Mouse (Mus musculus): ENCODE results near the gene Bax. TPM values are rescaled to one million over a fixed set of nuclear protein-coding genes. Genes with fewer than 3 reads are reported as not detected.
"Not testable (repeated sequence)": the region's sequence is repeated elsewhere in the genome, so short reads cannot be mapped to it uniquely, and the experiment has no call there.

The Bax gene
- polyA plus RNA-seq, 1 experiment from 2014 or later, result 288 TPM

GRCm38 (mm10) chr7:45477003-45477402 is 10.3 kb upstream of the Bax start:
- WGBS, result 13% methylated on average over 3 of the region's 3 CpGs

GRCm38 (mm10) chr7:45476453-45476852 is 9.8 kb upstream of the Bax start:
- Histone ChIP-seq H3K4me2 (replicated peaks) (no peak overlapping the region), H3K27me3 (no peaks in the 10 kb centered on the region), H3K27ac (replicated peaks) (no peak overlapping the region), H3K36me3 (no peaks in the 10 kb centered on the region), H3K4me1 (no peaks in the 10 kb centered on the region), H3K9me3 (no peaks in the 10 kb centered on the region), H3K9ac (replicated peaks) (no peak overlapping the region), H3K4me3 (no peak overlapping the region)
- WGBS, result 46% methylated on average over 1 of the region's 1 CpGs
- no peak for ATAC-seq (replicated peaks)

More at GRCm38 (mm10) chr7:45477003-45477402, 10.3 kb upstream of the Bax start:
- Histone ChIP-seq H3K9ac (replicated peaks) (no peak overlapping the region), H3K4me3 (no peak overlapping the region), H3K4me1 (no peaks in the 10 kb centered on the region), H3K4me2 (replicated peaks) (no peak overlapping the region), H3K27ac (replicated peaks) (no peak overlapping the region), H3K36me3 (no peaks in the 10 kb centered on the region), H3K9me3 (no peaks in the 10 kb centered on the region), H3K27me3 (no peaks in the 10 kb centered on the region)
- ATAC-seq (replicated peaks), result peak; percentile 35; the same call in 1 of the 2 replicates

GRCm38 (mm10) chr7:45475291-45475969 is 8.7 kb upstream of the Bax start:
- Histone ChIP-seq H3K9ac (replicated peaks) (no peak overlapping the region), H3K27ac (replicated peaks) (no peak overlapping the region), H3K36me3 (no peaks in the 10 kb centered on the region), H3K9me3 (no peaks in the 10 kb centered on the region), H3K4me3 (no peak overlapping the region), H3K27me3 (no peaks in the 10 kb centered on the region), H3K4me2 (replicated peaks) (no peak overlapping the region), H3K4me1 (no peaks in the 10 kb centered on the region)
- 72% methylated on average over 16 of the region's 16 CpGs for WGBS
- no peak for ATAC-seq (replicated peaks)

DNA sequence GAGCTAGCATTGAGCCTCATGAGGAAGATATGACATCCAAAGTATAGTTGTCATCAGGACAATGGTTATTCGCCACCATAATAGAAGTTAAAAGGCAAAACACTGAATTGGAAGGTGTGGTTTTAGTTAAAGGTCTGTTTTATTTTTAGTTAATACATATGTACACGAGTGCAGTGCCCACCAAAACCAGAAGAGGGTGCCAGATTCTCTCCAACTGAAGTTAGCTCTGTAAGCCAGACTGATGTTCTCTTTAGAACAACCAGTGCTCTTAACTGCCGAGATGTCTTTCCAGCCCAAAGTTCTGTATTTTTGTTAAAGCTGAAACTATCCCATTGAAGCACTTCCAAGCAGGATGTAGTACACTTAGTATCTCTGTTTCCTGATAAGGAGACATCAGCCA is 4.2 kb upstream of the Bax start:
- Histone ChIP-seq H3K4me3 (no peak overlapping the region), H3K4me1 (peaks cover 9% of the 10 kb centered on the region), H3K27me3 (no peaks in the 10 kb centered on the region), H3K36me3 (no peaks in the 10 kb centered on the region), H3K27ac (replicated peaks) (no peak overlapping the region), H3K4me2 (replicated peaks) (no peak overlapping the region), H3K9me3 (no peaks in the 10 kb centered on the region), H3K9ac (replicated peaks) (no peak overlapping the region)
- 8% methylated on average over 3 of the region's 3 CpGs for WGBS
- ATAC-seq (replicated peaks), result no peak

DNA sequence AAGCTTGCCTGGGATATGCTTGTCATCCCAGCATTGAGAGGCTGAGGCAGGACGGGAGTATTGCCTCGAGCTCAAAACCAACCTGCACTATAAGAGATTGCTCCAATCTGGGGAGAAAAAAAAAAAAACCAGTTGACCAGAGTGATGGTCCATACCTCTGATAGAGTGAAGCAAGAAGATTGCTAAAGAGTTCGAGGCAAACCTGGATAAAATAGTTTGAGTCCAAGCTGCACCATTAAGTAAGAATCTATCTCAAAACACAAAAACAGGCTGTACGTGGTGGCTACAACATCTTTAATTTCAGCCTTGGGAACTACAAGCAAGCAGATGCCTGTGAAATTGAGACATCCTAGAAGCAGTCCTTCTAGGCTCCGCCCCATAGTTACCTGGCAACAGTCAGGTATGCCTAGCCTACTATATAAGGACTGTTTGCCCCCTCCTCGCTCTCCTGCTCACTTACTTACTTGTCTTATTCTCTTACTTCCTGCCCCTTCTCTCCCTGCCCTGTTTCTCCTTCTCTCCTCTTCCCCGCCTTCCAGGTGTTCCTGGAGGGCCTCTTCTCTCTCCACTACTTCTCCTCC is 482 bp upstream of the Bax start:
- H3K4me1 ChIP-seq, result peaks cover 25% of the 10 kb centered on the region
- ATAC-seq (replicated peaks), result peak; percentile 32; the same call in 1 of the 2 replicates
- no peaks in the 10 kb centered on the region for H3K27me3 ChIP-seq
- no peaks in the 10 kb centered on the region for H3K9me3 ChIP-seq
- H3K36me3 ChIP-seq, result peaks cover 25% of the 10 kb centered on the region
- H3K27ac ChIP-seq (replicated peaks), result no peak overlapping the region
- H3K4me2 ChIP-seq (replicated peaks), result peak overlapping the region; percentile 67
- WGBS, result 36% methylated on average over 7 of the region's 7 CpGs
- H3K4me3 ChIP-seq, result peak overlapping the region; percentile 84
- peak overlapping the region; percentile 43; the same call in 1 of the 2 replicates for H3K9ac ChIP-seq (replicated peaks)

DNA sequence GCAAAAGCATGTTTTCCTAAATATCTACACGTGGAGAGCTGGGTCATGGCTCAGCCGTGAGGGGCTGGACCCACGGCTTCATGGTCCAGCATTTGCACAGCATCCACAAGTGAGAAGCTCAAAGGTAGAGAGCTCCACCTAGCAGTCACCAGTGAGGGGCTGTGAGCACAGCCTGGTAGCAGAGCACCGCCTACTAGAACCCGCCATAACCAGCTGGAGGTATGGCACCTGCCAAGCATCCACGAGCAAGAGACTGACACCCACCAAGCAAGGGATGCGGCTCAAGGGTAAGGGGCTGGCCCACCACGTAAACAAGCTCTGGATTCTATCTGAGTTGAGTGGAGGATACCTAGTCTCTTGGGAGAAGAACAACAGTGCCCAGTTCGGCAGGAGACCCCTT is 1.1 kb downstream of the Bax start:
- H3K27ac ChIP-seq (replicated peaks), result no peak overlapping the region
- H3K4me2 ChIP-seq (replicated peaks), result peak overlapping the region; percentile 67
- H3K4me3 ChIP-seq, result peak overlapping the region; percentile 84
- no peaks in the 10 kb centered on the region for H3K27me3 ChIP-seq
- WGBS, result 76% methylated on average over 9 of the region's 9 CpGs
- no peaks in the 10 kb centered on the region for H3K9me3 ChIP-seq
- H3K9ac ChIP-seq (replicated peaks), result peak overlapping the region; percentile 88
- peaks cover 30% of the 10 kb centered on the region for H3K4me1 ChIP-seq
- ATAC-seq (replicated peaks), result no peak
- H3K36me3 ChIP-seq, result peaks cover 29% of the 10 kb centered on the region

DNA sequence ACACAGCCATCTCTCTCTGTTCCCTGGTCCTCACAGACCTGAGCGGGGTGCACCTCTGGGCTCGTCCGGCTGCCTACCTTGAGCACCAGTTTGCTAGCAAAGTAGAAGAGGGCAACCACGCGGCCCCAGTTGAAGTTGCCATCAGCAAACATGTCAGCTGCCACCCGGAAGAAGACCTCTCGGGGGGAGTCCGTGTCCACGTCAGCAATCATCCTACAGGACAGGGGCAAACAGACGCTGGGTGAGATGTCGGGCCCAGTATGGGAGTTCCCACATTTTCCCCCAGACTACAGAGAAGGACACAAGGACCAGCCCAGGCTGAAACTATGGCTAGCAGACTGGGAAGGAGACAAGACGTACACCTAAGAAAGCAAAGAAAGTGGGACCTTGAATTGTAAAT is 1.6 kb downstream of the Bax start:
- Histone ChIP-seq H3K27me3 (no peaks in the 10 kb centered on the region), H3K36me3 (peaks cover 29% of the 10 kb centered on the region), H3K27ac (replicated peaks) (no peak overlapping the region), H3K9me3 (no peaks in the 10 kb centered on the region), H3K9ac (replicated peaks) (0 out of 2 replicates have a peak overlapping the region, but pooled peaks have one; percentile 88), H3K4me1 (peaks cover 34% of the 10 kb centered on the region), H3K4me2 (replicated peaks) (no peak overlapping the region; the same call in 1 of the 2 replicates), H3K4me3 (no peak overlapping the region)
- WGBS, result 97% methylated on average over 12 of the region's 12 CpGs
- no peak for ATAC-seq (replicated peaks)

DNA sequence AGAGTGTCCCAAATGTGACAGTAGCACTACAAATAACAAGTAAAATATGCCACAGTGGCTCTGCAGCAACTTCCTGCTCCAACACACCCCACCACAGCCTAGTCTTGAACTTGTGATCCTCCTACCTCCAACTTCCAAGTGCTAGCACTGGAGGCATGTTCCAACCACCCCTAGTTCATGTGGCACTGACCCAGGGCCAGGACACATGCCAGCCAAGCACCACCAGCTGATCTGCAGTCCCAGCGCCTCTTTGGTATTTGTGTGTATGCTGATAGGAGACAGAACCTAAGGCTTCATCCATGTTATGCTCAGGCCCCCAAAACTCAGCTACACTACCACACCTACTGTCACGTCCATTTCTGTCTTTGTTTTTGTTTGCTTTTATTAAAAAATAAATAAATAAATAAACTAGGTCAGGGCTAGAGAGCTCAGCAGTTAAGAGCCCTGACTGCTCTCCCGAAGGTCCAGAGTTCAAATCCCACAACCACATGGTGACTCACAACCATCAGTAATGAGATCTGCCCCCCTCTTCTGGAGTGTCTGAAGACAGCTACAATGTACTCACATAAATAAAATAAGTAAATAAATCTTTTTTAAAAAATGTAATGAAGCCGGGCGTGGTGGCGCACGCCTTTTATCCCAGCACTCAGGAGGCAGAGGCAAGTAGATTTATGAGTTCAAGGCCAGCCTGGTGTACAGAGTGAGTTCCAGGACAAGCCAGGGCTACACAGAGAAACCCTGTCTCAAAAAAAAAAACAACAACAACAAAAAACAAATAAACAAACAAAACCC is 2.5 kb downstream of the Bax start:
- Histone ChIP-seq H3K4me3 (no peak overlapping the region), H3K4me2 (replicated peaks) (no peak overlapping the region), H3K9ac (replicated peaks) (no peak overlapping the region), H3K27ac (replicated peaks) (no peak overlapping the region), H3K27me3 (no peaks in the 10 kb centered on the region), H3K4me1 (peaks cover 37% of the 10 kb centered on the region), H3K36me3 (peaks cover 29% of the 10 kb centered on the region), H3K9me3 (no peaks in the 10 kb centered on the region)
- no peak for ATAC-seq (replicated peaks)
- WGBS, result 92% methylated on average over 7 of the region's 7 CpGs

- H3K27me3 ChIP-seq; H3K9me3 ChIP-seq; H3K4me2 ChIP-seq (replicated peaks); H3K27ac ChIP-seq (replicated peaks); ATAC-seq (replicated peaks); H3K4me3 ChIP-seq; H3K9ac ChIP-seq (replicated peaks): not testable (repeated sequence)
- Histone ChIP-seq H3K36me3 (peaks cover 35% of the 10 kb centered on the region), H3K4me1 (peaks cover 43% of the 10 kb centered on the region)
- 80% methylated on average over 4 of the region's 4 CpGs for WGBS
Measured at GRCm38 (mm10) chr7:45462868-45463267, 3.8 kb downstream of the Bax start.

GRCm38 (mm10) chr7:45462325-45462724 is 4.4 kb downstream of the Bax start:
- no peak overlapping the region for H3K4me3 ChIP-seq
- H3K27ac ChIP-seq (replicated peaks), result no peak overlapping the region
- peaks cover 40% of the 10 kb centered on the region for H3K36me3 ChIP-seq
- H3K4me2 ChIP-seq (replicated peaks), result no peak overlapping the region
- H3K9ac ChIP-seq (replicated peaks), result no peak overlapping the region
- peaks cover 47% of the 10 kb centered on the region for H3K4me1 ChIP-seq
- no peak for ATAC-seq (replicated peaks)
- H3K27me3 ChIP-seq, result no peaks in the 10 kb centered on the region
- WGBS, result 89% methylated on average over 4 of the region's 4 CpGs
- no peaks in the 10 kb centered on the region for H3K9me3 ChIP-seq

GRCm38 (mm10) chr7:45461781-45462180 is 4.9 kb downstream of the Bax start:
- Histone ChIP-seq H3K9me3 (no peaks in the 10 kb centered on the region), H3K4me3 (no peak overlapping the region), H3K36me3 (peaks cover 45% of the 10 kb centered on the region), H3K9ac (replicated peaks) (no peak overlapping the region), H3K27ac (replicated peaks) (peak overlapping the region; percentile 7; the same call in 1 of the 2 replicates), H3K27me3 (no peaks in the 10 kb centered on the region), H3K4me1 (peaks cover 48% of the 10 kb centered on the region), H3K4me2 (replicated peaks) (no peak overlapping the region)
- WGBS, result 94% methylated on average over 4 of the region's 4 CpGs
- ATAC-seq (replicated peaks), result no peak

DNA sequence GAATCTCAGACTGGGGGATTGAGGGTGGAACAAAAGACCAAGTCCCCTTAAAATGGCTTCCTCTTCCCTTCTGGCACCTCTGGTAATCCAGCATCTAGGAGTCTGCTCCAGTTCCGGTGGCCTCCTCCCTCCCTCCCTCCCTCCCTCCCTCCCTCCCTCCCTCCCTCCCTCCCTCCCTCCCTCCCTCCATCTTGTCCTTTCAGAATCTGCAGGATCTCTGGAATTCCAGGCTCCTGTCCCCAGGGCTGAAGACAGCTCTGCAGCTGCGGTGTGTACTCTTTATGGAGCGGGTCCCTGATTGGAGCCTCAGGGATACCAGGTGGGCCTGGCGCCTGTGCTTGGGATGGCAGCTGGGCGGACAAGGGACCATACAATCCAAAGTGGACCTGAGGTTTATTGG is 5.4 kb downstream of the Bax start:
- Histone ChIP-seq H3K36me3 (peaks cover 47% of the 10 kb centered on the region), H3K27ac (replicated peaks) (peak overlapping the region; percentile 96), H3K4me2 (replicated peaks) (no peak overlapping the region), H3K4me1 (peaks cover 52% of the 10 kb centered on the region), H3K9me3 (no peaks in the 10 kb centered on the region), H3K9ac (replicated peaks) (no peak overlapping the region), H3K4me3 (no peak overlapping the region), H3K27me3 (no peaks in the 10 kb centered on the region)
- no peak for ATAC-seq (replicated peaks)
- WGBS, result 83% methylated on average over 4 of the region's 5 CpGs

Data from forebrain, embryonic 15.5 days (tissue).